Mouse (Mus musculus) bone marrow, adult 2 months (tissue): ENCODE measurements around the gene Srp9. TPM values are rescaled to one million over a fixed set of nuclear protein-coding genes. Genes with fewer than 3 reads are reported as not detected.

Experiments used
- H3K27ac ChIP-seq: fragments of 200-500 bp; 2 replicates; pipeline ENCODE4 v1.5.1; 2012; ENCODE audit warnings: low read depth, mild to moderate bottlenecking, control low read depth, inconsistent platforms, low read length; ENCODE audit not compliant: control insufficient read depth, poor library complexity, insufficient read depth
- H3K4me1 ChIP-seq: fragments of 200-500 bp; 2 replicates; pipeline ENCODE4 v1.6.1; 2011; ENCODE audit warnings: low read length; ENCODE audit not compliant: control insufficient read depth, insufficient read depth
- H3K4me3 ChIP-seq: fragments of 200-500 bp; replicated peaks from 2 replicates; pipeline ENCODE3; 2011; ENCODE audit warnings: mild to moderate bottlenecking, low read depth, low read length, control low read depth; ENCODE audit not compliant: control insufficient read depth
- CTCF ChIP-seq: fragments of 200-500 bp; IDR thresholded peaks from 2 replicates; pipeline ENCODE4 v1.5.1; 2011; ENCODE audit warnings: low read length, control low read depth; ENCODE audit not compliant: control insufficient read depth, insufficient read depth
- POLR2A ChIP-seq: fragments of 200-500 bp; IDR thresholded peaks from 2 replicates; pipeline ENCODE4 v1.6.1; 2011; ENCODE audit warnings: low read depth, mild to moderate bottlenecking, control low read depth, low read length, borderline replicate concordance; ENCODE audit not compliant: control insufficient read depth
- WGBS: fragments of 180-500 bp; shearing (Covaris S2); methylation state at CpG from one replicate; pipeline ENCODE4 v1.1.7; 2018; 5-methylcytosine and 5-hydroxymethylcytosine counted together
- polyA plus RNA-seq: library from polyadenylated mRNA; stranded (reverse); fragments of >200 nt; gene quantifications from 2 replicates; pipeline ENCODE4 v1.2.4, GENCODE M21; 2011; ENCODE audit warnings: low replicate concordance; ENCODE audit not compliant: missing spikeins, insufficient read depth, insufficient read length

Srp9 gene
- polyA plus RNA-seq, 1 experiment, result 72.7 TPM

DNA sequence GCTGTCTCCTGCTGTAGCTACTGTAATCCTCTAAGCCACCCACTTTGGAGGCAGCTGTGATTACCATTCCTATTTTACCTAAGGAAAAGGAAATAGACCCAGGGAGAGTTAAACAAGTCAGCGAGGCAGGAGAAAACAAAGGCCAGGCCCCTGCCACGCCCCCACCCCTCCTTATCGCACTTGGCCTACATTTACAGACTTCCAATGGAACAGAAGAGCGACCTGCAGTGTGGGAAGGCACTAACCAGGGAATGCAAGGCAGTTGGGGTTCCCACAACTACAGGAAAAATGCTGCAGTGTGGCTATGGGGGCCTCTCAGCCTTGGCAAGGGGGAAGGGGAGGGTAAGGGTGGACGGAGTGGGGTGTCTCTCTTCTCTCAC is 34.2 kb upstream of the Srp9 start:
- Histone ChIP-seq H3K27ac (no peak overlapping the region), H3K4me1 (peaks cover 1% of the 10 kb centered on the region; the same call in 1 of the 2 replicates), H3K4me3 (no peak overlapping the region)
- TF ChIP-seq POLR2A, result no peak
- no peak for TF ChIP-seq CTCF
- WGBS, result 77% methylated on average over 5 of the region's 5 CpGs

DNA sequence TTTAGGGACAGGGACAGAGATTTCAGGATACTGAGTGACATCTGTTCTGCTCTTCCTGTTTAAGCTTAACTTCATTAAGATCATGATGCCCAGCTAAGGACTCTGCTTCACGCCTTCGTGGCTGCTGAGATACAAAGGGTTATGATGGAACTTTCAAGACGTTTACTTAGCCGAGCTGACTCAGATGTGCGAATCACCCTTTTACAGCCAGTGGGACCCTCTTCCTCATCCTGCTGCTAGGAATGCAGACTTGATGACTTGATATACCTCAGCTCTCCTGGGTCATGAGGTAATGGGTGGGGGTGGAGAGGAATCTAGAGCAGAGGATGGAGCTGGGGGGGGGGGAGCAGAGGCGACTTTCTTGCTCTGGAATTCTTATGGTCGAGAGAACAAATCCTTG is 33.3 kb upstream of the Srp9 start:
- no peak for TF ChIP-seq POLR2A
- TF ChIP-seq CTCF, result no peak
- no peak overlapping the region for H3K4me3 ChIP-seq
- WGBS, result 56% methylated on average over 7 of the region's 7 CpGs
- H3K4me1 ChIP-seq, result peaks cover 1% of the 10 kb centered on the region; the same call in 1 of the 2 replicates
- no peak overlapping the region for H3K27ac ChIP-seq

DNA sequence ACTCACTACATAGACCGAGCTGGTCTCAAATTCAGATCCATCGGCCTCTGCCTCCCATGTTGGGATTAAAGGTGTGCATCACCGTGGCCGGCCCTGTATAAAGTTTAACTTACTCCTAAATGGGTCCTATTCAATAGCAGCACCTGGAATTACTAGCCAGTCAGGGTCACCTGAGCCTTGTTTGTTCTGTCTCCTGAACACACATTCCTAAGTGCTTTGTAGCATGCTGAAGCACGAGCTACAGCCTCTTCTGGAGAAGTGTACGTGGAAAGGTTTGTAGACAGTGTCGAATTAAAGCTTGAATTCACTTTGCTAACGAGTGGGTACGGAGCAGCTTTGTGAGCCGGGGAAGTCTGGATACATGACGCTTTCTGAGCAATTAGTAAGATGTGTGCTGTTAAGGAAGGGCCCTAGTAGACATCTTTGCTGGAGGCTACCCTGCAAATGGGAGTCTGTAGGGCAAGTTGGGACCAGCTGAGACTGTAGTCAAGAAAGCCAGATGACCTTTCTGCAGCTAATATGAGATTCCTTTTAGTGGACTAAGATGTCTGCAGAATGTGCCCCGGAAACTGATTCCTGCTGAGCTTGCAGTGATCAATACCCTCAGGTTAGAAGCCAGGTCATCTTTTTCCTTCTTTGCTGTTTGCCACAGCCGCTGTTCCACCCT is 32.7 kb upstream of the Srp9 start:
- H3K4me1 ChIP-seq, result peaks cover 1% of the 10 kb centered on the region; the same call in 1 of the 2 replicates
- 89% methylated on average over 13 of the region's 13 CpGs for WGBS

DNA sequence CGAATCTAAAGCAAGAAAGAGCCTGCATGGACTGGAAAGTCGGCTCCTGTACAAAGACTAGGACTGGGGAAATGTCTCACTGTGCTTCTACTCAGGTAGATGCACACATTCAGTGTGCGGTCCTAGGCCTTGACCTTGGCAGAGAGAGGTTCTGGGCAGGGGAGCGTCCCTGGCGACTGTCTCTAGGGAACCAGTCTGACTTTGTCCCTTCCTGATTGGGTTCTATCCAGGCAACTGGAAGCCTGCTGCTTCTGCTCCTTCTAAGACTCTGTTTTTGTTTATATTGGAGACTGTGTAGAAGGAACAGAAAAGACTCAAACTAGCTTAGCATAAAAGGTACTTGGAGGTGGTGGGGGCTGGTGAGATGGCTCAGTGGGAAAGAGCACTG is 32.1 kb upstream of the Srp9 start:
- WGBS, result 80% methylated on average over 5 of the region's 5 CpGs
- no peak overlapping the region for H3K4me3 ChIP-seq
- H3K27ac ChIP-seq, result no peak overlapping the region
- peaks cover under 1% of the 10 kb centered on the region; the same call in 1 of the 2 replicates for H3K4me1 ChIP-seq
- TF ChIP-seq POLR2A (no peak), CTCF (no peak)

More for the DNA sequence above, 32.7 kb upstream of the Srp9 start:
- Histone ChIP-seq H3K27ac (no peak overlapping the region), H3K4me3 (no peak overlapping the region)
- TF ChIP-seq POLR2A, result no peak
- TF ChIP-seq CTCF, result no peak

DNA sequence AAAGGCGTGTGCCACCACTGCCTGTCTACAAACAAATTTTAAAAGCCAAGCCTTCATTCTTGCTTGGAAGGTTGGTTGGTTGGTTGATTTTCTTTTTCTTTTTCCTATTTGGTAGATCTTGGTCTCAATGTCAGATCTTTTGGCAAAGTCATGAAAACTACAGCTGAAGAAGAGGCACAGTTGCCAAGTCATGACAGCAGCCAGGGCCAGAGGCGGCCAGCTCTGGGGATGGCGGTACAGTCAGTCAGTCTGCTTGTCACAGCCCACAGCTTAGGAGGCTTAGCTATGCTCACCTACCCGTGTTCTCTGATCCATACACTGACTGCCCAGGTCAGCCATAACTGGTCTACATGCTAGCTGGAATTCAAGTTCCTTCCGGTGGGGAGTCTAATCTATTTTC is 31.1 kb upstream of the Srp9 start:
- WGBS, result 80% methylated on average over 5 of the region's 5 CpGs
- no peaks in the 10 kb centered on the region; the same call in 1 of the 2 replicates for H3K4me1 ChIP-seq

DNA sequence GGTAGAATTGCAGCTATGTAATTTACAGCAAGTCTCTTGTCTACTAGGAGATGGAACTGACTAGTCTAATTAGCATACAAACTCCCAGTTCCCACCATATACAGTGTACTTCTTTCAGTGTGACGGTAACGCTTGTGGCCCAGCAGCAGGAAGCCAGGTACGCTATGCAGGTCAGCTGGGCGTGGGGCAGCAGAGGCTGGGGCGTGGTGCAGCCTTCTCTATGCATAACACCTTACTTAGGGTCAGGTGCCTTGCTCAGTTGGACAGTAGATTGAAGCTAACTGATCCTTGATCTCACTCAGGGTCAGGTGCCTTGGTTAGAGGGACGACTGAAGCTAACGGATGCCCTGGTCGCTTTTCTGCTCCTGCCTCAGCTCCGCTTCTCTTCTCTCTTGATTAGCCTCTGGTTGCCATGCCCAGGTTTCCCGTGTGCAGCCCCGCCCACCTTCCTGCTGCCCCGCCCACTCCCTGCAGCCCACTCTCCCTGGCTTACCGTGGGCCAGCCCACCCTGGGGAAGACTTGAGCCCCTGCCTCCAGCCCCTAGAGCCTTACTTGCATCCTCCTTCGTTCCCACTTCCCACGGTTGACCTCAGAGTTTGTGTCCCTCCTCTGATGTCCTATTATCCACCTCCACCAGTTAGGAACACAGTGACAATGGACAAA is 29.9 kb upstream of the Srp9 start:
- Histone ChIP-seq H3K4me1 (no peaks in the 10 kb centered on the region; the same call in 1 of the 2 replicates), H3K4me3 (no peak overlapping the region), H3K27ac (no peak overlapping the region)
- no peak for TF ChIP-seq CTCF
- TF ChIP-seq POLR2A, result no peak
- 57% methylated on average over 15 of the region's 15 CpGs for WGBS

More for the DNA sequence above, 31.1 kb upstream of the Srp9 start:
- no peak overlapping the region for H3K4me3 ChIP-seq
- no peak overlapping the region for H3K27ac ChIP-seq
- TF ChIP-seq CTCF (no peak), POLR2A (no peak)

DNA sequence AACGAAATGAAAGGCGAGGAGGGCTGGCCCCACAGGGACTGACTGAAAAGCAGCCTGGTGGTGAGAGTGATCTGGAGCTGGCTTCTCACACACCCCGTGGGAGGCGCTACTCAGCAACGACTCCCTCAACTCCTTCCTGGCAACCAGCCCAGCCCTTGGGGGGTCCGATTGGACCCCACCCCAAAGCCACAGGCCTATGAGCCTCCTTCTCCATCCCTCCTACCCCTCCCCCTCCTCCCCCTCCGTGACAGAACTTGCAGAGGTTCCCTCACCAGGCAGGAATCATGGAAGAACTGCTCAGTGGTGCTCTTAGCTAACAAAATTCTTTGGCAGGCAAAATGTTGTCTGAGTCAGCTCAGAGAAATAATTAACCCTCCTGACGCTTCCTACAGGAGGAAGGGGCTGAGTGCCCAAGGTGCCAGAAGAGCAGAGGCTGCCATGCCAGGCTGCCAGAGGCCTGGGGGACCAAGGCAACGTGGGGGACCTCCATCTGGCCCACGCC is 29.2 kb upstream of the Srp9 start:
- WGBS, result 45% methylated on average over 10 of the region's 10 CpGs
- Histone ChIP-seq H3K4me3 (no peak overlapping the region), H3K4me1 (no peaks in the 10 kb centered on the region; the same call in 1 of the 2 replicates), H3K27ac (no peak overlapping the region)
- TF ChIP-seq CTCF, result no peak
- no peak for TF ChIP-seq POLR2A

DNA sequence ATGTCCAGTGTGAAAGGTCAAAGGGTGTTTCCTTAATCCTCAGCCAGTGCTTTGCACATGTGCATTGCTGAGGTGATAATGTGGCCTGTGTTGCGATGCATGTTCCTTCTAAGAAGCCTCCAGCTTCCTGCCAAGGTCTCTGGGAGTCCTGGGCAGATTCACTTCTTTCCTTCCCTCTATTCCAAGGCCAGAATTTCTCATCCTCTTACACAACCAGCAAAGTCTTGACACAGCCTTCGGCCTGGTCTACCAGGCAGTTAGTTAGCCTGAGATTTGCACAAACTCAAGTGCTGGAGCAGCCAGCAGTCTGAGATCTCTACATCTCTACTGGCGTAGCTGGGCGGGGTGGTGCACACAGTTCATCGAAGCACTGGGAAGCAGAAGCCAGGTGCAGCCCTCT is 27.8 kb upstream of the Srp9 start:
- Histone ChIP-seq H3K27ac (no peak overlapping the region), H3K4me1 (no peaks in the 10 kb centered on the region; the same call in 1 of the 2 replicates), H3K4me3 (no peak overlapping the region)
- no peak for TF ChIP-seq POLR2A
- TF ChIP-seq CTCF, result no peak
- 48% methylated on average over 5 of the region's 5 CpGs for WGBS

DNA sequence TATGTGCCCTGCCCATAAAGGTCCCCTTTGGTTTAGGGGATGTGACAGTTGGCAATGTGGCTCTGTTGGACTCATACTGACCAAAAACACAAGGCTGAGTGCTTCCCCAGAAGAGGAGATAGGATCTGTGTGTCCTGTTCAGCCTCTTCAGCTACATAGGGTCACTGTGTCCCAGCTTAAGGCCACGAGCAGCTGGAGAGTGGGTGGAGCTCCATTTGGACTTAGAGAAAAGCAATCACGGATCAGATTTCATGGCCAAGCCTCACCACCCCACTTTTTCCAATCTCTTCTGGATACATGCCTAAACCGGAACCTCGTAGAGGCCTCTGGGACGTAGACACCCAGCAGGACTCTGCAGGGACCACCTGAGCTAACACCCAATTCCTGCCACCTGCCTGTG is 25.5 kb upstream of the Srp9 start:
- TF ChIP-seq POLR2A, result no peak
- TF ChIP-seq CTCF, result no peak
- Histone ChIP-seq H3K4me3 (no peak overlapping the region), H3K27ac (no peak overlapping the region), H3K4me1 (no peaks in the 10 kb centered on the region; the same call in 1 of the 2 replicates)
- WGBS, result 78% methylated on average over 5 of the region's 5 CpGs
